Mouse (Mus musculus): ENCODE measurements around the gene Tle4. TPM values are rescaled to one million over a fixed set of nuclear protein-coding genes. Genes with fewer than 3 reads are reported as not detected.
"Not testable (repeated sequence)": the region's sequence is repeated elsewhere in the genome, so short reads cannot be mapped to it uniquely, and the experiment has no call there.

Gene Tle4
- 35.5 and 36.6 TPM in 2 replicates for polyA plus RNA-seq (2016; fragmentation: Nextera tagmentation; extraction: Ambion mirVana)

GRCm38 (mm10) chr19:14597917-14598689 lies at the start of gene Tle4:
Gene Tle4, minus strand, starts transcription at chr19:14598051.
- ATAC-seq (ENCODE audit: low FRiP score): peak; percentile 96
- H3K9ac ChIP-seq: peak within 1 kb of the TSS; percentile 96
- no peaks in the 10 kb centered on the region for H3K36me3 ChIP-seq (replicated peaks)
- H3K4me3 ChIP-seq (replicated peaks): peak within 1 kb of the TSS; percentile 86
- peak within 1 kb of the TSS; percentile 99 for H3K27ac ChIP-seq
- WGBS: under 1% methylated on average over 70 of the region's 71 CpGs
- H3K27me3 ChIP-seq: peaks cover 17% of the 10 kb centered on the region
- H3K4me2 ChIP-seq: peak within 1 kb of the TSS; percentile 63
- H3K9me3 ChIP-seq: no peaks in the 10 kb centered on the region
- H3K4me1 ChIP-seq: peaks cover 29% of the 10 kb centered on the region

- no peak overlapping the region for H3K9ac ChIP-seq
- no peak overlapping the region for H3K4me3 ChIP-seq (replicated peaks)
- H3K4me1 ChIP-seq: no peaks in the 10 kb centered on the region
- H3K4me2 ChIP-seq: no peak overlapping the region
- H3K36me3 ChIP-seq (replicated peaks): no peaks in the 10 kb centered on the region
- H3K27ac ChIP-seq: no peak overlapping the region
- H3K27me3 ChIP-seq: no peaks in the 10 kb centered on the region
- ATAC-seq (ENCODE audit: low FRiP score): no peak
- H3K9me3 ChIP-seq: no peaks in the 10 kb centered on the region
- 77% methylated on average over 2 of the region's 2 CpGs for WGBS
Observed at GRCm38 (mm10) chr19:14645666-14646065, 47.8 kb upstream of the Tle4 start.

GRCm38 (mm10) chr19:14644756-14645155 lies 46.9 kb upstream of the Tle4 start:
- H3K27ac ChIP-seq: no peak overlapping the region
- no peak overlapping the region for H3K4me3 ChIP-seq (replicated peaks)
- no peak overlapping the region for H3K9ac ChIP-seq
- H3K4me1 ChIP-seq: no peaks in the 10 kb centered on the region
- ATAC-seq (ENCODE audit: low FRiP score): no peak
- H3K27me3 ChIP-seq: no peaks in the 10 kb centered on the region
- H3K36me3 ChIP-seq (replicated peaks): no peaks in the 10 kb centered on the region
- WGBS: 84% methylated on average over 3 of the region's 3 CpGs
- no peak overlapping the region for H3K4me2 ChIP-seq
- H3K9me3 ChIP-seq: no peaks in the 10 kb centered on the region

- H3K36me3 ChIP-seq (replicated peaks); H3K9me3 ChIP-seq; H3K4me2 ChIP-seq; H3K4me1 ChIP-seq; H3K27ac ChIP-seq; H3K4me3 ChIP-seq (replicated peaks); ATAC-seq (ENCODE audit: low FRiP score); H3K27me3 ChIP-seq; H3K9ac ChIP-seq: not testable (repeated sequence)
- 93% methylated on average over 4 of the region's 4 CpGs for WGBS
Observed at GRCm38 (mm10) chr19:14643091-14643490, 45.2 kb upstream of the Tle4 start.

GRCm38 (mm10) chr19:14642663-14643062 lies 44.8 kb upstream of the Tle4 start:
- Histone ChIP-seq H3K4me3 (replicated peaks) (no peak overlapping the region), H3K27ac (no peak overlapping the region), H3K36me3 (replicated peaks) (no peaks in the 10 kb centered on the region), H3K9me3 (no peaks in the 10 kb centered on the region), H3K27me3 (no peaks in the 10 kb centered on the region), H3K4me1 (no peaks in the 10 kb centered on the region), H3K9ac (no peak overlapping the region), H3K4me2 (no peak overlapping the region)
- WGBS: 87% methylated on average over 10 of the region's 10 CpGs
- ATAC-seq (ENCODE audit: low FRiP score): no peak

GRCm38 (mm10) chr19:14635213-14635928 lies 37.5 kb upstream of the Tle4 start:
- Histone ChIP-seq H3K36me3 (replicated peaks) (no peaks in the 10 kb centered on the region), H3K4me1 (0 out of 2 replicates have a peak, but pooled peaks cover 8% of the 10 kb centered on the region), H3K9me3 (no peaks in the 10 kb centered on the region), H3K9ac (no peak overlapping the region), H3K27ac (no peak overlapping the region), H3K4me2 (no peak overlapping the region), H3K4me3 (replicated peaks) (no peak overlapping the region), H3K27me3 (0 out of 2 replicates have a peak, but pooled peaks cover 3% of the 10 kb centered on the region)
- ATAC-seq (ENCODE audit: low FRiP score): no peak
- WGBS: 46% methylated on average over 10 of the region's 10 CpGs

GRCm38 (mm10) chr19:14623355-14623754 lies 25.5 kb upstream of the Tle4 start:
- 23% methylated on average over 4 of the region's 4 CpGs for WGBS
- H3K4me1 ChIP-seq: no peaks in the 10 kb centered on the region

GRCm38 (mm10) chr19:14620534-14620933 lies 22.7 kb upstream of the Tle4 start:
- no peak overlapping the region for H3K4me2 ChIP-seq
- no peak for ATAC-seq (ENCODE audit: low FRiP score)
- no peaks in the 10 kb centered on the region for H3K36me3 ChIP-seq (replicated peaks)
- H3K4me3 ChIP-seq (replicated peaks): no peak overlapping the region
- no peak overlapping the region for H3K27ac ChIP-seq
- no peaks in the 10 kb centered on the region for H3K9me3 ChIP-seq
- no peaks in the 10 kb centered on the region for H3K27me3 ChIP-seq
- 89% methylated on average over 1 of the region's 1 CpGs for WGBS
- H3K9ac ChIP-seq: no peak overlapping the region
- H3K4me1 ChIP-seq: no peaks in the 10 kb centered on the region

More at GRCm38 (mm10) chr19:14623355-14623754, 25.5 kb upstream of the Tle4 start:
- Histone ChIP-seq H3K4me2 (no peak overlapping the region), H3K36me3 (replicated peaks) (no peaks in the 10 kb centered on the region), H3K27me3 (no peaks in the 10 kb centered on the region), H3K4me3 (replicated peaks) (no peak overlapping the region), H3K9me3 (no peaks in the 10 kb centered on the region), H3K9ac (no peak overlapping the region), H3K27ac (no peak overlapping the region)
- no peak for ATAC-seq (ENCODE audit: low FRiP score)

GRCm38 (mm10) chr19:14619814-14620213 lies 22.0 kb upstream of the Tle4 start:
- Histone ChIP-seq H3K4me2 (no peak overlapping the region), H3K4me1 (no peaks in the 10 kb centered on the region), H3K9ac (no peak overlapping the region), H3K9me3 (no peaks in the 10 kb centered on the region), H3K4me3 (replicated peaks) (no peak overlapping the region), H3K27me3 (no peaks in the 10 kb centered on the region), H3K36me3 (replicated peaks) (no peaks in the 10 kb centered on the region), H3K27ac (no peak overlapping the region)
- ATAC-seq (ENCODE audit: low FRiP score): no peak

- H3K4me1 ChIP-seq: no peaks in the 10 kb centered on the region
- no peaks in the 10 kb centered on the region for H3K36me3 ChIP-seq (replicated peaks)
- H3K9ac ChIP-seq: no peak overlapping the region
- WGBS: 78% methylated on average over 5 of the region's 5 CpGs
- ATAC-seq (ENCODE audit: low FRiP score): no peak
- H3K4me2 ChIP-seq: no peak overlapping the region
- no peak overlapping the region for H3K4me3 ChIP-seq (replicated peaks)
- H3K27me3 ChIP-seq: no peaks in the 10 kb centered on the region; the same call in 1 of the 2 replicates
- no peaks in the 10 kb centered on the region for H3K9me3 ChIP-seq
- H3K27ac ChIP-seq: no peak overlapping the region
Observed at GRCm38 (mm10) chr19:14614816-14615215, 17.0 kb upstream of the Tle4 start.

GRCm38 (mm10) chr19:14610542-14611317 lies 12.9 kb upstream of the Tle4 start:
- ATAC-seq (ENCODE audit: low FRiP score): no peak

GRCm38 (mm10) chr19:14600841-14601240 lies 3.0 kb upstream of the Tle4 start:
- Histone ChIP-seq H3K4me3 (replicated peaks) (no peak overlapping the region), H3K9me3 (no peaks in the 10 kb centered on the region), H3K4me1 (peaks cover 17% of the 10 kb centered on the region), H3K27me3 (peaks cover 33% of the 10 kb centered on the region), H3K4me2 (no peak overlapping the region), H3K36me3 (replicated peaks) (no peaks in the 10 kb centered on the region), H3K27ac (no peak overlapping the region), H3K9ac (no peak overlapping the region)
- WGBS: 70% methylated on average over 1 of the region's 1 CpGs
- no peak for ATAC-seq (ENCODE audit: low FRiP score)

More at GRCm38 (mm10) chr19:14610542-14611317, 12.9 kb upstream of the Tle4 start:
- H3K4me3 ChIP-seq (replicated peaks): no peak overlapping the region
- H3K4me2 ChIP-seq: no peak overlapping the region
- H3K36me3 ChIP-seq (replicated peaks): no peaks in the 10 kb centered on the region
- no peak overlapping the region for H3K9ac ChIP-seq
- 76% methylated on average over 8 of the region's 8 CpGs for WGBS
- H3K27ac ChIP-seq: no peak overlapping the region
- no peaks in the 10 kb centered on the region for H3K9me3 ChIP-seq
- H3K4me1 ChIP-seq: no peaks in the 10 kb centered on the region
- H3K27me3 ChIP-seq: no peaks in the 10 kb centered on the region; the same call in 1 of the 2 replicates
